Mouse (Mus musculus) ES-Bruce4 (cell line): ENCODE data around the gene Cspg5. TPM values are rescaled to one million over a fixed set of nuclear protein-coding genes. Genes with fewer than 3 reads are reported as not detected.
A peak's percentile ranks its signal among the peaks of the same experiment; 100 is the strongest.

Experiments
- H3K27ac ChIP-seq: 2 replicates; pipeline ENCODE4 v1.5.1; 2012; ENCODE audit warnings: low read length, inconsistent platforms; ENCODE audit not compliant: insufficient read depth
- H3K27me3 ChIP-seq: 2 replicates; pipeline ENCODE4 v1.6.1; 2012; ENCODE audit warnings: mild to moderate bottlenecking, low read length, inconsistent platforms; ENCODE audit not compliant: control insufficient read depth, poor library complexity, insufficient read depth, severe bottlenecking
- H3K36me3 ChIP-seq: 2 replicates; pipeline ENCODE4 v1.6.1; 2012; ENCODE audit warnings: inconsistent platforms, mild to moderate bottlenecking, low read length, moderate library complexity; ENCODE audit not compliant: control insufficient read depth, poor library complexity, insufficient read depth, severe bottlenecking
- H3K4me1 ChIP-seq: one replicate; pipeline ENCODE4 v1.8.1; 2011; ENCODE audit warnings: low read length; ENCODE audit not compliant: control insufficient read depth, insufficient read depth
- H3K4me3 ChIP-seq: 2 replicates; pipeline ENCODE4 v1.5.1; 2011; ENCODE audit warnings: low read depth, mild to moderate bottlenecking, low read length
- H3K9ac ChIP-seq: 2 replicates; pipeline ENCODE4 v1.6.1; 2012; ENCODE audit warnings: low read depth, mild to moderate bottlenecking, inconsistent platforms; ENCODE audit not compliant: poor library complexity, severe bottlenecking
- H3K9me3 ChIP-seq: replicated peaks from 2 replicates; pipeline ENCODE4 v1.6.1; 2012; ENCODE audit warnings: mild to moderate bottlenecking, low read length, inconsistent platforms; ENCODE audit not compliant: control insufficient read depth, poor library complexity, insufficient read depth, severe bottlenecking
- CTCF ChIP-seq: IDR thresholded peaks from one replicate; pipeline ENCODE4 v1.8.1; 2011; ENCODE audit warnings: low read depth, low read length
- EP300 ChIP-seq: IDR thresholded peaks from 2 replicates; pipeline ENCODE4 v1.6.1; 2011; ENCODE audit warnings: low read depth, low read length; ENCODE audit not compliant: insufficient read depth
- POLR2A ChIP-seq: IDR thresholded peaks from one replicate; pipeline ENCODE4 v1.8.1; 2011; ENCODE audit warnings: low read length; ENCODE audit not compliant: insufficient read depth
- polyA plus RNA-seq: library from polyadenylated mRNA; stranded (reverse); fragments of >200 nt; gene quantifications from 2 replicates; pipeline ENCODE4 v1.2.4, GENCODE M21; 2011; ENCODE audit warnings: low read depth; ENCODE audit not compliant: missing spikeins, insufficient read depth, insufficient read length

Gene Cspg5
- polyA plus RNA-seq, 1 experiment: 1.0 TPM

GRCm38 (mm10) chr9:110263181-110263580 is 19.6 kb downstream of the Cspg5 start:
- Histone ChIP-seq H3K9ac (no peak overlapping the region), H3K27me3 (no peaks in the 10 kb centered on the region), H3K4me3 (no peak overlapping the region), H3K27ac (no peak overlapping the region), H3K9me3 (no peaks in the 10 kb centered on the region), H3K4me1 (no peaks in the 10 kb centered on the region), H3K36me3 (no peaks in the 10 kb centered on the region)
- TF ChIP-seq POLR2A (no peak), CTCF (no peak), EP300 (no peak)

GRCm38 (mm10) chr9:110264991-110265390 is 21.4 kb downstream of the Cspg5 start:
- H3K27ac ChIP-seq: no peak overlapping the region
- no peaks in the 10 kb centered on the region for H3K36me3 ChIP-seq
- TF ChIP-seq CTCF: no peak
- no peak for TF ChIP-seq POLR2A
- no peak for TF ChIP-seq EP300
- no peaks in the 10 kb centered on the region for H3K9me3 ChIP-seq
- H3K4me3 ChIP-seq: no peak overlapping the region
- no peaks in the 10 kb centered on the region for H3K4me1 ChIP-seq
- no peaks in the 10 kb centered on the region for H3K27me3 ChIP-seq
- no peak overlapping the region for H3K9ac ChIP-seq

GRCm38 (mm10) chr9:110268416-110268815 is 24.8 kb downstream of the Cspg5 start:
- no peak for TF ChIP-seq POLR2A
- Histone ChIP-seq H3K9ac (no peak overlapping the region), H3K36me3 (no peaks in the 10 kb centered on the region), H3K4me1 (no peaks in the 10 kb centered on the region), H3K4me3 (no peak overlapping the region), H3K9me3 (no peaks in the 10 kb centered on the region), H3K27ac (no peak overlapping the region), H3K27me3 (no peaks in the 10 kb centered on the region)

GRCm38 (mm10) chr9:110272330-110272729 is 28.7 kb downstream of the Cspg5 start:
- H3K27me3 ChIP-seq: no peaks in the 10 kb centered on the region
- no peaks in the 10 kb centered on the region for H3K4me1 ChIP-seq
- no peaks in the 10 kb centered on the region for H3K9me3 ChIP-seq
- H3K27ac ChIP-seq: no peak overlapping the region
- H3K9ac ChIP-seq: no peak overlapping the region
- H3K36me3 ChIP-seq: no peaks in the 10 kb centered on the region
- TF ChIP-seq CTCF (no peak), POLR2A (no peak), EP300 (no peak)
- no peak overlapping the region for H3K4me3 ChIP-seq

- Histone ChIP-seq H3K27me3 (no peaks in the 10 kb centered on the region), H3K4me1 (no peaks in the 10 kb centered on the region), H3K9me3 (no peaks in the 10 kb centered on the region), H3K9ac (no peak overlapping the region), H3K27ac (no peak overlapping the region), H3K36me3 (no peaks in the 10 kb centered on the region), H3K4me3 (no peak overlapping the region)
- TF ChIP-seq EP300 (no peak), POLR2A (no peak), CTCF (no peak)
Observed at GRCm38 (mm10) chr9:110273507-110273906, 29.9 kb downstream of the Cspg5 start.

- H3K4me1 ChIP-seq: no peaks in the 10 kb centered on the region
- H3K36me3 ChIP-seq: no peaks in the 10 kb centered on the region
- H3K9ac ChIP-seq: no peak overlapping the region
- no peak overlapping the region for H3K27ac ChIP-seq
- TF ChIP-seq EP300 (no peak), POLR2A (no peak), CTCF (peak; percentile 47)
- no peak overlapping the region for H3K4me3 ChIP-seq
- H3K9me3 ChIP-seq: no peaks in the 10 kb centered on the region
- H3K27me3 ChIP-seq: no peaks in the 10 kb centered on the region
Observed at GRCm38 (mm10) chr9:110275882-110276281, 32.3 kb downstream of the Cspg5 start.
